In genomic region chr4:83861706-83862105, GRCm38 (mm10) we compare ENCODE assay signal across 18 mouse cellular contexts.
A peak's percentile ranks its signal among the peaks of the same experiment; 100 is the strongest.
DNase-seq lines count a peak whose midpoint lies in the region; ATAC-seq and TF ChIP-seq lines count a peak whose summit lies in the region.
"Had no signal": no experiment of that assay in that cellular context is flagged by ENCODE, and none has a peak within 500 bp of the region (broad histone marks: within the 10 kb centered on the region; RNA-seq: fewer than 3 reads in every experiment).

No protein-coding gene starts in this region.

- H3K9ac ChIP-seq in forebrain, embryonic 16.5 days (replicated peaks; ENCODE audit: low read depth, low read length): no peak overlapping the region
- H3K9ac ChIP-seq: hindbrain, embryonic 13.5 days; lung, embryonic 15.5 days; neural tube, embryonic 12.5 days; stomach, embryonic 15.5 days had no signal

- ATAC-seq in forebrain, embryonic 16.5 days: peak; percentile 45; the same call in 1 of the 2 replicates
- ATAC-seq: intestine, postnatal 0 days had no signal

- intact Hi-C loops in left cerebral cortex, postnatal 4 days (cut with DNase I): no loop called here
- intact Hi-C loops in left cerebral cortex, postnatal 10 days (cut with DNase I): no loop called here

- H3K9me3 ChIP-seq in forebrain, embryonic 16.5 days (ENCODE audit: control insufficient read depth, low read length): no peaks in the 10 kb centered on the region
- H3K9me3 ChIP-seq in forebrain, embryonic 10.5 days: no peaks in the 10 kb centered on the region
- H3K9me3 ChIP-seq: hindbrain, embryonic 13.5 days; lung, embryonic 15.5 days; neural tube, embryonic 12.5 days; stomach, embryonic 15.5 days had no signal

- no peak overlapping the region for H3ac ChIP-seq in myocyte (ENCODE audit: control insufficient read depth, insufficient read length)

- H3K79me2 ChIP-seq in myocyte (ENCODE audit: control insufficient read depth, insufficient read depth): no peaks in the 10 kb centered on the region

- no peak for DNase-seq in forebrain, embryonic 10.5 days (ENCODE audit: extremely low spot score, low spot score)
- DNase-seq in left cerebral cortex, postnatal 4 days: peak; percentile 6
- DNase-seq in left cerebral cortex, postnatal 10 days (ENCODE audit: extremely low spot score in 1 of 2, low spot score in 2 of 2): no peak
- peak; percentile 89 for DNase-seq in Muller cell, postnatal 12 days (ENCODE audit: inconsistent ontology term)
- no peak for DNase-seq in kidney, postnatal 36 days
- DNase-seq: cerebellum, postnatal 36 days; gastrocnemius, postnatal 14 days; heart, postnatal 10 days; midbrain, embryonic 14.5 days; thymus, postnatal 25 days had no signal

- H3K4me3 ChIP-seq in forebrain, embryonic 16.5 days (replicated peaks; ENCODE audit: low read length): no peak overlapping the region
- no peak overlapping the region for H3K4me3 ChIP-seq in forebrain, embryonic 10.5 days
- H3K4me3 ChIP-seq in myocyte: no peak overlapping the region
- H3K4me3 ChIP-seq: hindbrain, embryonic 13.5 days; lung, embryonic 15.5 days; neural tube, embryonic 12.5 days; stomach, embryonic 15.5 days had no signal

- 0 out of 2 replicates have a peak, but pooled peaks cover 3% of the 10 kb centered on the region for H3K4me1 ChIP-seq in forebrain, embryonic 16.5 days (replicated peaks; ENCODE audit: control insufficient read depth, insufficient read depth, low read length)
- H3K4me1 ChIP-seq in forebrain, embryonic 10.5 days: no peaks in the 10 kb centered on the region
- H3K4me1 ChIP-seq: hindbrain, embryonic 13.5 days; neural tube, embryonic 12.5 days; stomach, embryonic 15.5 days had no signal

- no peak overlapping the region for H3K27ac ChIP-seq in forebrain, embryonic 16.5 days (ENCODE audit: low read length)
- no peak overlapping the region for H3K27ac ChIP-seq in forebrain, embryonic 10.5 days
- H3K27ac ChIP-seq: hindbrain, embryonic 13.5 days; kidney, postnatal 0 days; lung, embryonic 15.5 days; neural tube, embryonic 12.5 days; stomach, embryonic 15.5 days had no signal

- no peaks in the 10 kb centered on the region for H3K27me3 ChIP-seq in forebrain, embryonic 16.5 days (replicated peaks; ENCODE audit: control insufficient read depth, insufficient read depth, low read length)
- H3K27me3 ChIP-seq in forebrain, embryonic 10.5 days (ENCODE audit: poor library complexity, severe bottlenecking): no peaks in the 10 kb centered on the region
- H3K27me3 ChIP-seq in myocyte (ENCODE audit: control insufficient read depth, insufficient read depth, insufficient read length): no peaks in the 10 kb centered on the region
- H3K27me3 ChIP-seq: hindbrain, embryonic 13.5 days; lung, embryonic 15.5 days; neural tube, embryonic 12.5 days; stomach, embryonic 15.5 days had no signal

- no peak overlapping the region for H3K4me2 ChIP-seq in forebrain, embryonic 16.5 days (ENCODE audit: low read length)
- H3K4me2 ChIP-seq in myocyte (ENCODE audit: low read depth): peak overlapping the region; percentile 62
- H3K4me2 ChIP-seq: hindbrain, embryonic 13.5 days; lung, embryonic 15.5 days; neural tube, embryonic 12.5 days; stomach, embryonic 15.5 days had no signal

- no peak for TF ChIP-seq POLR2A in myocyte (IDR thresholded peaks at IDR 0.05; ENCODE audit: insufficient read length, low read depth)

- 61% methylated on average over 3 of the region's 3 CpGs for WGBS in forebrain, embryonic 16.5 days
- 81% methylated on average over 3 of the region's 3 CpGs for WGBS in forebrain, embryonic 10.5 days

- H3K36me3 ChIP-seq in forebrain, embryonic 16.5 days (ENCODE audit: control insufficient read depth, insufficient read depth): no peaks in the 10 kb centered on the region
- H3K36me3 ChIP-seq in forebrain, embryonic 10.5 days (replicated peaks): no peaks in the 10 kb centered on the region
- no peaks in the 10 kb centered on the region for H3K36me3 ChIP-seq in myocyte (ENCODE audit: control insufficient read depth, insufficient read depth)
- H3K36me3 ChIP-seq: hindbrain, embryonic 13.5 days; lung, embryonic 15.5 days; neural tube, embryonic 12.5 days; stomach, embryonic 15.5 days had no signal

TF ChIP-seq in myocyte, 11 proteins besides CTCF, POLR2A, EP300 and RAD21:
- TF ChIP-seq REST (IDR thresholded peaks at IDR 0.05; ENCODE audit: insufficient read depth, insufficient read length): no peak
- TF ChIP-seq TCF3 (IDR thresholded peaks at IDR 0.05; ENCODE audit: insufficient read length, low read depth): no peak
- no peak for TF ChIP-seq MYOD1 (IDR thresholded peaks at IDR 0.05; ENCODE audit: control insufficient read depth in 1 of 3, insufficient read length in 2 of 3, low read depth in 2 of 3)
- no peak for TF ChIP-seq MAX (IDR thresholded peaks at IDR 0.05; ENCODE audit: low read depth)
- TF ChIP-seq CEBPB (IDR thresholded peaks at IDR 0.05; ENCODE audit: insufficient read depth, poor library complexity, severe bottlenecking): no peak
- TF ChIP-seq E2F4 (IDR thresholded peaks at IDR 0.05; ENCODE audit: insufficient read depth): no peak
- TF ChIP-seq POLR2AphosphoS2 (IDR thresholded peaks at IDR 0.05; ENCODE audit: insufficient read length, low read depth): no peak
- TF ChIP-seq MYOG (IDR thresholded peaks at IDR 0.05; ENCODE audit: control insufficient read depth in 1 of 3, insufficient read depth in 1 of 3, insufficient read length in 2 of 3, low read depth in 2 of 3): no peak
- no peak for TF ChIP-seq USF1 (IDR thresholded peaks at IDR 0.05; ENCODE audit: low read depth)
- TF ChIP-seq TCF12 (IDR thresholded peaks at IDR 0.05; ENCODE audit: insufficient read depth, poor library complexity, severe bottlenecking): no peak
- TF ChIP-seq SRF (IDR thresholded peaks at IDR 0.05; ENCODE audit: control insufficient read depth, insufficient read length, low read depth): no peak

Comparison
In these comparisons a context has a peak if more than half of its experiments do, and no peak if none do; other contexts are left out.
1. DNase-seq: peak in left cerebral cortex, postnatal 4 days (single experiment) and Muller cell, postnatal 12 days (single experiment); none in forebrain, embryonic 10.5 days (single experiment), left cerebral cortex, postnatal 10 days (0 of 2) and kidney, postnatal 36 days (0 of 2).